18 mouse cellular contexts compared by ENCODE assay signal in genomic region chr1:96083575-96083974, GRCm38 (mm10).
DNase-seq lines count a peak whose midpoint lies in the region; ATAC-seq lines count a peak whose summit lies in the region.
"Had no signal": no experiment of that assay in that cellular context is flagged by ENCODE, and none has a peak within 500 bp of the region (broad histone marks: within the 10 kb centered on the region; RNA-seq: fewer than 3 reads in every experiment).

No protein-coding gene starts in this region.

- no peak overlapping the region for H3K4me3 ChIP-seq in hindbrain, embryonic 11.5 days (ENCODE audit: low read depth, low read length)
- H3K4me3 ChIP-seq in hindbrain, embryonic 16.5 days (ENCODE audit: low read length), result no peak overlapping the region
- no peak overlapping the region for H3K4me3 ChIP-seq in intestine, embryonic 15.5 days (replicated peaks)
- H3K4me3 ChIP-seq: heart, embryonic 10.5 days; layer of hippocampus, adult 2 months had no signal

- no peak overlapping the region for H3K27ac ChIP-seq in hindbrain, embryonic 11.5 days (ENCODE audit: low read depth, low read length)
- H3K27ac ChIP-seq in hindbrain, embryonic 16.5 days (ENCODE audit: low read depth, low read length), result no peak overlapping the region
- H3K27ac ChIP-seq in intestine, embryonic 15.5 days, result no peak overlapping the region
- H3K27ac ChIP-seq: heart, embryonic 10.5 days; layer of hippocampus, adult 2 months had no signal

- peak; percentile 73; the same call in 1 of the 2 replicates for ATAC-seq in hindbrain, embryonic 11.5 days (ENCODE audit: low FRiP score)
- ATAC-seq in hindbrain, embryonic 16.5 days, result no peak
- ATAC-seq in intestine, embryonic 15.5 days, result no peak
- ATAC-seq: inflammation-experienced regulatory T-cells, adult 6 months; Patski had no signal

- no peaks in the 10 kb centered on the region for H3K27me3 ChIP-seq in hindbrain, embryonic 11.5 days (ENCODE audit: control insufficient read depth, insufficient read depth, low read length)
- no peaks in the 10 kb centered on the region for H3K27me3 ChIP-seq in hindbrain, embryonic 16.5 days (replicated peaks; ENCODE audit: control insufficient read depth, insufficient read depth, low read length)
- no peaks in the 10 kb centered on the region for H3K27me3 ChIP-seq in intestine, embryonic 15.5 days (replicated peaks)
- H3K27me3 ChIP-seq: Patski had no signal

- no peaks in the 10 kb centered on the region for H3K36me3 ChIP-seq in hindbrain, embryonic 11.5 days (ENCODE audit: control insufficient read depth, insufficient read depth, low read length)
- H3K36me3 ChIP-seq in hindbrain, embryonic 16.5 days (ENCODE audit: control insufficient read depth, insufficient read depth, low read length), result no peaks in the 10 kb centered on the region
- H3K36me3 ChIP-seq in intestine, embryonic 15.5 days, result no peaks in the 10 kb centered on the region
- H3K36me3 ChIP-seq: heart, embryonic 10.5 days had no signal

- H3K4me1 ChIP-seq in hindbrain, embryonic 11.5 days (replicated peaks; ENCODE audit: control insufficient read depth, insufficient read depth, low read length), result no peaks in the 10 kb centered on the region
- H3K4me1 ChIP-seq in hindbrain, embryonic 16.5 days (ENCODE audit: control insufficient read depth, insufficient read depth, low read depth, low read length), result no peaks in the 10 kb centered on the region
- H3K4me1 ChIP-seq in intestine, embryonic 15.5 days (replicated peaks), result no peaks in the 10 kb centered on the region
- H3K4me1 ChIP-seq: heart, embryonic 10.5 days had no signal

- peak; percentile 12 for DNase-seq in hindbrain, embryonic 11.5 days (ENCODE audit: low spot score)
- peak; percentile 18 for DNase-seq in Muller cell, postnatal 12 days (ENCODE audit: inconsistent ontology term)
- peak; percentile 14 for DNase-seq in embryo, embryonic 10.5 days (ENCODE audit: low spot score)
- peak; percentile 2 for DNase-seq in mesoderm, embryonic 11.5 days (ENCODE audit: low read depth, low spot score)
- DNase-seq in thymus, postnatal 10 days (ENCODE audit: low spot score in 2 of 2), result no peak
- DNase-seq: adrenal gland, postnatal 36 days; cerebellum, adult 11-12 months; cerebellum, postnatal 10 days; gastrocnemius, postnatal 10 days; heart, postnatal 4 days; kidney, adult 8-10 months; kidney, postnatal 25 days had no signal

- no peak overlapping the region for H3K4me2 ChIP-seq in hindbrain, embryonic 11.5 days (replicated peaks; ENCODE audit: low read depth, low read length)
- no peak overlapping the region for H3K4me2 ChIP-seq in hindbrain, embryonic 16.5 days (ENCODE audit: low read length)
- no peak overlapping the region for H3K4me2 ChIP-seq in intestine, embryonic 15.5 days (replicated peaks)

- WGBS in hindbrain, embryonic 11.5 days, result 37% methylated on average over 2 of the region's 2 CpGs
- WGBS in hindbrain, embryonic 16.5 days, result 27% methylated on average over 2 of the region's 2 CpGs
- 79% methylated on average over 2 of the region's 2 CpGs for WGBS in intestine, embryonic 15.5 days

- no peak overlapping the region for H3K9ac ChIP-seq in hindbrain, embryonic 11.5 days (ENCODE audit: low read depth, low read length)
- H3K9ac ChIP-seq in hindbrain, embryonic 16.5 days (ENCODE audit: low read depth, low read length), result no peak overlapping the region
- H3K9ac ChIP-seq in intestine, embryonic 15.5 days, result no peak overlapping the region

- H3K9me3 ChIP-seq in hindbrain, embryonic 11.5 days (ENCODE audit: control insufficient read depth, low read length), result no peaks in the 10 kb centered on the region
- H3K9me3 ChIP-seq in hindbrain, embryonic 16.5 days (ENCODE audit: control insufficient read depth, low read length), result no peaks in the 10 kb centered on the region
- no peaks in the 10 kb centered on the region for H3K9me3 ChIP-seq in intestine, embryonic 15.5 days
- H3K9me3 ChIP-seq: heart, embryonic 10.5 days had no signal

Comparison
In these comparisons a context has a peak if more than half of its experiments do, and no peak if none do; other contexts are left out.
1. DNase-seq: peak in hindbrain, embryonic 11.5 days (single experiment), Muller cell, postnatal 12 days (single experiment), embryo, embryonic 10.5 days (single experiment) and mesoderm, embryonic 11.5 days (single experiment); none in thymus, postnatal 10 days (0 of 2).